Mouse (Mus musculus): ENCODE results near the gene Rsph3b.
"Not testable (repeated sequence)": the region's sequence is repeated elsewhere in the genome, so short reads cannot be mapped to it uniquely, and the experiment has no call there.

DNA sequence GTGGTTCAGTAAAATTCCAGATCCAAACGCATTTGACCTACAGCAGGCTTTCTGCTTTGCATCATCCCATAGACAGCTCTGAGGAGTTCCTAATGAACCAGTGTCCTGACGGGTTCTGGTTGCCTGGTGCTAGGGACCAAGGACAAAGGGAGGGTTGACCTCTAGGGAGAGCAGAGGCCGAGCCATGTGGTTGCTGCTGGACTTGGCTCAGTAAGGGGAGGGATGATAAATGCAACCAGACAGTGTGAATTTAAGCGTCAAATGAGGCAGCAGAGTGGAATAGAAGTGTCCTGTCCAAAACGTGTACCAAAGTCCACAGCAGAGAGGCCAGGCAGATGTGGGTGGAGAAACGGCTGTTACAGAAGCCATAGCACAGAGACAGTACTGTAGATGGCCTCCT lies 47.0 kb upstream of the Rsph3b start:
- not testable (repeated sequence) for TF ChIP-seq USF1 (IDR thresholded peaks at IDR 0.05; ENCODE audit: low read depth, low read length); ELF1 (IDR thresholded peaks at IDR 0.05; ENCODE audit: low read depth, low read length); RCOR1 (IDR thresholded peaks at IDR 0.05; ENCODE audit: low read depth, low read length); GATA1 (IDR thresholded peaks at IDR 0.05; ENCODE audit: low read depth, low read length); MEF2A (IDR thresholded peaks at IDR 0.05; ENCODE audit: extremely low read depth, insufficient replicate concordance, low read depth, low read length, poor library complexity, severe bottlenecking); SMC3 (IDR thresholded peaks at IDR 0.05; ENCODE audit: low read depth, low read length)
